Mouse (Mus musculus): ENCODE results near the gene Defa30.
"Not testable (repeated sequence)": the region's sequence is repeated elsewhere in the genome, so short reads cannot be mapped to it uniquely, and the experiment has no call there.

DNA sequence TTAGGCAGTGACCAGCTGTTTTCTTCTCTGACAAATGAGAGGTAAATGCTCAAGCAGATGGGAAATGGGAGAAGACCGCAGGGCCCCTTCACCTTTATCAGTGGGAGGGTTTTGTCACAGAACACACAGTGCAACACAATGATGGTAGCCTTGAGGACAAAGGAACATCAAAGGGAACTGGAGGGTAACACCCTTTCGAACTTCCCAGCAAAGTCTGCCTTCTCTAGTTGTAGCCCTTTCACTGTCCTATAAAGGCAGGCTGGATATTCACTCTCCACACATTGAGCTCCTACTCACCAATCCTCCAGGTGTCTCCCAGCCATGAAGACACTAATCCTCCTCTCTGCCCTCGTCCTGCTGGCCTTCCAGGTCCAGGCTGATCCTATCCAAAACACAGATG is at the start of gene Defa30:
- not testable (repeated sequence) for TF ChIP-seq POLR2A (IDR thresholded peaks at IDR 0.05; ENCODE audit: low read depth, low read length); CTCF (IDR thresholded peaks at IDR 0.05; ENCODE audit: extremely low read depth, insufficient read length, insufficient replicate concordance, low read depth, low read length)
